Mouse (Mus musculus) forebrain, embryonic 10.5 days (tissue): ENCODE results near the gene Defb45. TPM values are rescaled to one million over a fixed set of nuclear protein-coding genes. Genes with fewer than 3 reads are reported as not detected.

Experiments used
- DNase-seq: peaks from one replicate; pipeline ENCODE4 v3.0.0-alpha.2; 2017; ENCODE audit warnings: low spot score; ENCODE audit errors: extremely low spot score
- H3K27ac ChIP-seq: fragments of 300-500 bp; sonication (generic); 2 replicates; pipeline ENCODE4 v1.5.1; 2016; ENCODE audit warnings: mild to moderate bottlenecking
- H3K27me3 ChIP-seq: fragments of 300-500 bp; sonication (generic); 2 replicates; pipeline ENCODE4 v1.6.1; 2016; ENCODE audit warnings: mild to moderate bottlenecking; ENCODE audit not compliant: poor library complexity, severe bottlenecking
- H3K36me3 ChIP-seq: fragments of 300-500 bp; sonication (generic); replicated peaks from 2 replicates; pipeline ENCODE4 v1.6.1; 2016; ENCODE audit warnings: mild to moderate bottlenecking, moderate library complexity
- H3K4me1 ChIP-seq: fragments of 300-500 bp; sonication (generic); 2 replicates; pipeline ENCODE4 v1.6.1; 2016
- H3K4me3 ChIP-seq: fragments of 300-500 bp; sonication (generic); 2 replicates; pipeline ENCODE4 v1.5.1; 2016; ENCODE audit warnings: mild to moderate bottlenecking, moderate library complexity
- H3K9me3 ChIP-seq: fragments of 300-500 bp; sonication (generic); 2 replicates; pipeline ENCODE4 v1.6.1; 2016; ENCODE audit warnings: mild to moderate bottlenecking, moderate library complexity
- WGBS: fragments of 180-500 bp; shearing (Covaris S2); methylation state at CpG from one replicate; pipeline ENCODE4 v1.1.7; 2016; 5-methylcytosine and 5-hydroxymethylcytosine counted together
- polyA plus RNA-seq: library from polyadenylated mRNA; unstranded; fragments of >200 nt; fragmentation: Nextera tagmentation; extraction: Ambion mirVana; gene quantifications from 2 replicates; pipeline ENCODE4 v1.2.1, GENCODE M21; 2016

The Defb45 gene
- polyA plus RNA-seq, 1 experiment from 2014 or later = not detected

DNA sequence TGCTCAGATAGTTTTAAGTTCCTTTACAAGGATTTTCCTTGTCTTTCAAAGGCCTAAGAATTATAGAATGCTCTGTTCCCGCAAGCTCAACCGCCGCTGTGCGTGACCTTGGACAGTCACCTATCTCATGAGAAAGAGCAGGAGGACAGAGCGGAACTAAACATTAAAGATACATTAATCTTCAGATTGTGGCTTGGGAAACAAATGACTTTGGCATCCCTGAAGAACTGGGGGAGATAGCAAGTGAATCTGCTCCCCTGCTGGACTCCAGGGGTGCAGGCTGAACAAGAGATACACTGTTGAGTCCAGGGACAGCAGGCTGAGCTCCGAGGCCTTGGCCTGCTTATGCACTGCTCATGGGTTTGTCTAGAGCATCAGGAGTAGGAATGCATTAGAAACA is 877 bp upstream of the Defb45 start:
- H3K4me1 ChIP-seq = no peaks in the 10 kb centered on the region
- 91% methylated on average over 6 of the region's 6 CpGs for WGBS
- no peak for DNase-seq
- no peaks in the 10 kb centered on the region; the same call in 1 of the 2 replicates for H3K9me3 ChIP-seq
- H3K27ac ChIP-seq = no peak overlapping the region
- no peak overlapping the region for H3K4me3 ChIP-seq
- no peaks in the 10 kb centered on the region for H3K36me3 ChIP-seq
- no peaks in the 10 kb centered on the region for H3K27me3 ChIP-seq

DNA sequence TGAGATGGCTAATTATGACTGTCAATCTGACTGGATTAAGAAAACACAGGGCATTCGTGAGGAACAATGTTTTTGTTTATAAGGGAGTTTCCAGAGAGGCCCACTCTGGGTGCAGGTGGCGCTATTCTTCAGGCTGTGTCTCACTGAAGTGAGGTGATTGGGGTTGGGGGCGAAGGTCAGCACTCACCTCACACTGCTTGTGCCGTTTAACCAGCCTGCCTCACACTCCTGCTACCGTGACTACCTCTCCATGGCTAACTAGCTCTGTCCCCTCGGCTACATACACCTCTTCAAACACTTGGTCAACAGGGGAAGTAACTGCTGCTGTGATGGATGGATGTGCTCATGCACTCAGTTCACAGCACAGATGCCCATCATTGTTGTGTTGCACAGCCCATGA is 10.2 kb downstream of the Defb45 start:
- H3K36me3 ChIP-seq = no peaks in the 10 kb centered on the region
- WGBS = 38% methylated on average over 6 of the region's 6 CpGs
- peaks cover 24% of the 10 kb centered on the region for H3K4me1 ChIP-seq
- no peaks in the 10 kb centered on the region for H3K27me3 ChIP-seq
- no peaks in the 10 kb centered on the region for H3K9me3 ChIP-seq
- H3K4me3 ChIP-seq = no peak overlapping the region
- no peak overlapping the region for H3K27ac ChIP-seq
- no peak for DNase-seq

DNA sequence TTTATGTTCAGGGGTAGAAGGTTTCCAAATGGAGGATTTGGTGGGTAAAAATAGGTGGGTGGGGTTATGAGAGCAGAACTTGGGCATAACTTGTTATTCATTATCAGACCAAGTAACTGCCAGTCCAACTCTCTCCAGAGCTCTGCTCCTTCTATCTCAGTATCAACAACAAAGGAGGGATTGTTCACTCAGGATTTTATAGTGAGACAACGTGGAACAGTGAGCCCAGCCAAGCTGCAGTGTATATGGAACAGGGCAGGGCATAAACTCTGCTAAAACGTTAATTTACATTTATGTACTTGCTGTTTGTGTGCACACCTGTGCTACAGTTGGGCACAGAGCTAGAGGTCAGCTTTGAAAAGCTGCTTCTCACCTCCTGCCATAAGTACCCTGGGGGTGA is 10.7 kb downstream of the Defb45 start:
- Histone ChIP-seq H3K27ac (no peak overlapping the region), H3K4me3 (no peak overlapping the region), H3K4me1 (peaks cover 24% of the 10 kb centered on the region), H3K9me3 (no peaks in the 10 kb centered on the region), H3K36me3 (no peaks in the 10 kb centered on the region), H3K27me3 (no peaks in the 10 kb centered on the region)
- no peak for DNase-seq
- 56% methylated on average over 2 of the region's 2 CpGs for WGBS

DNA sequence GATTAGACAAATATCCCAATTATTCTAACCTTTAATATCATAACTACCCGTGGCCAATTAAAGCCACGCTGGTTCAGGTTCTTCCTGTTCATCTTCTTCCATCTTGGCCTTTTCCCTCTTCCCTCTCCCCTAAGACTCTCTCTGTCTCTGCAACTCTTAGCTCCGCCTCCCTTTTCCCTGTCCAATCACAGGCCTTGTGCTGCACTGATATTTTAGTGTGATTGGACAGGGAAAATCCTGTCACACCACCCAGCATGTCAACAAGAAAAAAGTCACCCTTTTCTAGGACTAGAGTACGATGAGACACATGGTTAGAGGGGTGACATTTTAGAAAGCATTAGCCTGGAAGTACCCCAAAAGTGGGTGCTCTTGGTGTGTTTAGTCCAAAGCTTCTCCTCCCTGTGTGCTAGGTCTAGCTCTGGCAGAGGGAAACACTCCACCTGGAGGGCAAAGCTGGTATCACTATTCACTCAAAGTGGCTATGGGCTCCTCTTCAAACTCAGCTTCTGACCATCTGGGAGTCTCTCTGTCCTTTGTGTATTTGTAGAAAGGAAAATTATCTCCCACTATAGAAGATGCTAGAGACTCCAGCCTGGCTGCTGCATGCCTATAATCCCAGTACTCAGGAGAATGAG is 12.2 kb downstream of the Defb45 start:
- no peak overlapping the region for H3K27ac ChIP-seq
- no peak overlapping the region for H3K4me3 ChIP-seq
- peaks cover 24% of the 10 kb centered on the region for H3K4me1 ChIP-seq
- WGBS = 77% methylated on average over 4 of the region's 4 CpGs
- DNase-seq = no peak
- H3K27me3 ChIP-seq = no peaks in the 10 kb centered on the region
- no peaks in the 10 kb centered on the region for H3K36me3 ChIP-seq
- H3K9me3 ChIP-seq = no peaks in the 10 kb centered on the region

DNA sequence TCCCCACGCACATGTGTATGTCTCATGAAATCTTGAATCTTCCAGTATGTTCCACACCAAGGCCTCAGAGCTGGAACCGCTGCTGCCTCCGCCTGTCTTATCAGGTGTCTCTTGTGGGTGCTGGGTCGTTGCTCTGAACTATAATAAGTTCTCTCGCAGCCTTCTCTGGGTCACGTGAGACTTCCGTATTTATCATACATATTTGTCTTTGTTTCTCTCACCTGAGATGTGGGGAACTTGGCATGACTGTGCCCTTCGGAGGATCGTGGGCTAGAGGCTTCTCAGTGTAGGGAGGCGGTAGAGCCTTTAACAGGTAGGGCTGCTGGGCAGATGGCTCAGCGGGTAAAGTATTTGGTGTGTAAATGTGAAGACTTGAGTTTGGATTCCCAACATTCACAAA is 18.6 kb downstream of the Defb45 start:
- Histone ChIP-seq H3K36me3 (no peaks in the 10 kb centered on the region), H3K27ac (no peak overlapping the region), H3K4me1 (peaks cover 6% of the 10 kb centered on the region), H3K9me3 (no peaks in the 10 kb centered on the region), H3K27me3 (no peaks in the 10 kb centered on the region), H3K4me3 (no peak overlapping the region)
- WGBS = 95% methylated on average over 11 of the region's 11 CpGs
- no peak for DNase-seq

DNA sequence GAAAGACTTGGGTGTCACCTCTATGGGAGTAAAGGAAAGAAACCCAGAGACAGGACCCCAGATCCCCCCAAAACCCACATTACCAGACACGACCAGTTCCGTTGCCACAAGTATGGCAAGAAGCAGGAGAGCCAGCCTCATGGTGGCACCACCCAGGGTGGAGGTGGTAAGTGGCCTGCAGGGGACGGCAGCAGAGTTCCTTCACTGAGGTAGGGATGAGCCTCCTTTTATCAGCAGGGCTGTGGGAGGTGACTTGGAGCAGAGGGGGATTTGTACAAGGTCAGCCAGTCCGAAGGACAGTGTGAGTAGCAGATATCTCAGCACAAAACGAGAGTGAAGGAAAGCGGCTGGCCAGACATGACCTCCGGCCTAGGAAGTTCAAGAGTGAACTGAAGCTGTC is 19.1 kb downstream of the Defb45 start, which contains the start of gene Defb19:
TSS of gene Defb19 (minus strand) at position 206 of the 400 bp plus-strand sequence.
- DNase-seq = no peak
- Histone ChIP-seq H3K27me3 (no peaks in the 10 kb centered on the region), H3K4me1 (0 out of 2 replicates have a peak, but pooled peaks cover under 1% of the 10 kb centered on the region), H3K36me3 (no peaks in the 10 kb centered on the region), H3K27ac (no peak within 1 kb of the TSS), H3K9me3 (no peaks in the 10 kb centered on the region), H3K4me3 (no peak within 1 kb of the TSS)
- 72% methylated on average over 7 of the region's 7 CpGs for WGBS

DNA sequence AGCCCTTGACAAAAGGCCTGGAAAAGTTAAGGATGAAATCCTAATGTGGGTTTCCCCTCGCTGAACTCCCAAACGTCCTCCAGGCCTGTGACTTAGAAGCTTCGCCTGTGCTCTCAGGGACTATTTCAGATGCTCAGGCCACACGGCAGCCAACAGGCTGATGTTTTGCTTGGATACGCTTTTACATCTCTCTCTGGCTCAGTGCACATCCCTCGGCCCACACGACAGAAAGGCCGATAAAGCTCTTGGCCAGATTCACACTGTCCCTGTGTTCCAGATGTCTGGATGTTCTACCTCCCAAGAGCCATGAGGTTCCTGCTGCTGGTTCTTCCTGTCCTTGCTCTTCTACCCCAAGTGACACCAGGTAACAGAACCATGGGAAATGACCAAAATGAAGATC is 25.7 kb downstream of the Defb45 start:
- Histone ChIP-seq H3K4me3 (no peak overlapping the region), H3K36me3 (no peaks in the 10 kb centered on the region), H3K4me1 (no peaks in the 10 kb centered on the region), H3K27ac (no peak overlapping the region), H3K9me3 (no peaks in the 10 kb centered on the region), H3K27me3 (no peaks in the 10 kb centered on the region)
- WGBS = 91% methylated on average over 8 of the region's 8 CpGs
- DNase-seq = no peak

DNA sequence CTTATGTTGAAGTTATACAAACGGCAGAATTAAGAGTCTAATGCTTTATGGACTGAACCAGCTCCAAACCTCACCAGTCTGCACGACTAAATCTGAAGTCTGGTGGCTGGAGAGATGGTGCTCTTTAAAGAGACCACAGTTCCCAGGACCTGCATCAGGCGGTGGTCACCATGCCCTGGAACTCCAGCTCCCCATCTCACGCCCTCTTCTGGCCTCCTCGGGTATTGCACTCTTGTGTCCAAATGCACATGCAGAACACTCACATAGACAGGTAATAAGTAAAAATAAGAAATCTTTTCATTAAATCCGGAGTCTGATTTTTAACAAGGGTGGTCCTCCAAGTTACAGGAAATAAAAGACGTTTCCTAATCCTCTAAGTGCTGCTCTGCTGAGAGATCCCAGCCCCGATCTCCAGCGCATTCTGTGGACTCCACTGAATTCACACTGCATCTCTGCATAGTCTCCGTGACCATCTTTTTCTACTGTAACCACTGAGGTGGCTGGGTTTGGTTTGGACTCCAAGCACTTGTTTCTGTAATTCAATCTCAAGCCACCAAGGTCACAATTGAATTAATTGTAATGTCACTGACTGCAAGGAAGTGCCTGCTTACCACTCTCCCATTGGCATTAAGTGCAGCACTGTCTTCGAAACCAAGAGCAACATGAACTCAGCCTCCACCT is 26.9 kb downstream of the Defb45 start, which contains the start of gene Defb21:
TSS of gene Defb21 (plus strand) at position 631 of the 681 bp plus-strand sequence.
- Histone ChIP-seq H3K27me3 (no peaks in the 10 kb centered on the region), H3K4me3 (no peak within 1 kb of the TSS), H3K36me3 (no peaks in the 10 kb centered on the region), H3K4me1 (no peaks in the 10 kb centered on the region), H3K27ac (no peak within 1 kb of the TSS), H3K9me3 (no peaks in the 10 kb centered on the region)
- DNase-seq = no peak
- WGBS = 65% methylated on average over 11 of the region's 11 CpGs

DNA sequence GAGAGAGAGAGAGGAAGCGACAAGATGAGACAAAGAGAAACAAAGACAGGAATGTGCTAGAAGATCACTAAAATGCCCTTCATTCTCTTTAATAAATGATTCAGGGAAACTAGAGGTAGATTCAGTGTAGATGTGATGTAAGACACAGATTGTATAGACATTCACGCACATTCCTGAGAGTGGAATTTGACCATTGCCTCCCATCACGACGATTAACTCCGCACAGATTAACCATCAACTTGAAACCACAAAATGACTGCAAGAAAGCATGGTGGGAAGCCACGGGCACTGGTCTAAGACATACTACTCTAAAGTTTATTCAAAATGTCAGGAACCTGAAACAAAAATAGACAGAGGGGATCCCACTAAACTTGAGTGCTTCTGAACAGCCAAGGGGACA is 28.9 kb downstream of the Defb45 start:
- H3K9me3 ChIP-seq = no peaks in the 10 kb centered on the region
- no peaks in the 10 kb centered on the region for H3K27me3 ChIP-seq
- no peak overlapping the region for H3K4me3 ChIP-seq
- 84% methylated on average over 6 of the region's 6 CpGs for WGBS
- H3K36me3 ChIP-seq = no peaks in the 10 kb centered on the region
- H3K4me1 ChIP-seq = no peaks in the 10 kb centered on the region
- no peak for DNase-seq
- no peak overlapping the region for H3K27ac ChIP-seq

DNA sequence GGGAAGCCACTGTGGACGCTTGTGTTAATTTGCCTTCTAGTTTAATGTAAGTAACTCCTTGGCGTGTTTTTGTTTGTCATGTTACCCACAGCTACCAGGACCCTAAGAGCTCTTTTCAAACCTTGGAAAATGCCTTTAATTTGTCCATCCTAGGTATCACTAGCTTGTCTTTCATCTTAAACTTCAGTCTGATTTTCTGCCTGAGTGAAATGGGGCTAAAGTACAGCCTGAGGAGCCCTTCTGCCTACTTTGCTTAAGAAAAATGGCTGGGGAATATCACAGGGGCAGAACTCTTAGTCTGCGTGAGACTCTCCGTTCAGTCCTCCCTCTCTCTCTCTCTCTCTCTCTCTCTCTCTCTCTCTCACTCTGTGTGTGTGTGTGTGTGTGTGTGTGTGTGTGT is 29.3 kb downstream of the Defb45 start:
- Histone ChIP-seq H3K27me3 (no peaks in the 10 kb centered on the region), H3K9me3 (no peaks in the 10 kb centered on the region), H3K4me3 (no peak overlapping the region), H3K27ac (no peak overlapping the region), H3K4me1 (no peaks in the 10 kb centered on the region), H3K36me3 (no peaks in the 10 kb centered on the region)
- no peak for DNase-seq
- WGBS = 84% methylated on average over 4 of the region's 4 CpGs

DNA sequence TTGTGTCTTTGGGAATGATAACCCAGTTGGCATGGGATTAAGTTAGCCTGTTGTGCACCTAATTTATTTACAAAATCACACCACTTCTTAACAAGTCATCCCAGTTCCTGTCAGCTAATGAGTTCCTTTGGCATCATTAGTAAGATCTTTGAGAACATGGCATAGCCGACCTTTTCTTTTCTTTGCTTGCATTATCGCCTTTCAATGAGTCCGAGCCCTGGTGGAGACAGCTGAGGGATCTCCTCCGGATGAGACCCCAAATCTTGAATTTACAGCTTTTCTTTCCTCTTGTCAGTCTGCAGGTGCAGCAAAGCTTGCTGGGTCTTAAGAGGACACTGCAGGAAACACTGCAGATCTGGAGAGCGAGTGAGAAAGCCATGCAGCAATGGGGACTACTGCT is 30.2 kb downstream of the Defb45 start, which contains the start of gene Gm17416:
TSS of gene Gm17416 (plus strand) at position 301 of the 400 bp plus-strand sequence.
- no peak for DNase-seq
- no peaks in the 10 kb centered on the region for H3K9me3 ChIP-seq
- WGBS = 87% methylated on average over 5 of the region's 5 CpGs

DNA sequence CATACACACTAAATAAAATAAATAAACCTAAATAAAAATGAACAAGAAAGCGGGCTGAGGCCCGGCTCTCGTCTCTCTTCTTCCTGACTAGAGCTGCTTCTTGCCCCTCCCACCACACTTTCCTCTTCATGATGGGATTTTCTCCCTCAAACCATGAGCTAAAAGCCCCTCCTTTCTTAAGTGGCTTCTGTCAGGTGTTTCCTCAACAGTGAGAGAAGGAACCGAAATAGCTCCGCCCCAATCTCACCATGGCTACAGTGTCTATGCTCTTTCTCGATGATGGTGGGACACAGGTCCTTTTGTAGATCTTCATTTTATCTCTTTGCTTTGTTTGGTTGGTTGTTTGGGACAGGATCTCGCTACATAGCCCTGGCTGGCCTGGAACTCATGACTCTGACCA is 42.5 kb downstream of the Defb45 start:
- Histone ChIP-seq H3K4me1 (peaks cover 7% of the 10 kb centered on the region), H3K9me3 (no peaks in the 10 kb centered on the region), H3K4me3 (no peak overlapping the region), H3K27me3 (no peaks in the 10 kb centered on the region), H3K27ac (no peak overlapping the region), H3K36me3 (no peaks in the 10 kb centered on the region)
- no peak for DNase-seq
- WGBS = 92% methylated on average over 7 of the region's 7 CpGs

More for the DNA sequence above, 30.2 kb downstream of the Defb45 start, which contains the start of gene Gm17416:
- Histone ChIP-seq H3K27me3 (no peaks in the 10 kb centered on the region), H3K4me3 (no peak within 1 kb of the TSS), H3K4me1 (no peaks in the 10 kb centered on the region), H3K27ac (no peak within 1 kb of the TSS), H3K36me3 (no peaks in the 10 kb centered on the region)

DNA sequence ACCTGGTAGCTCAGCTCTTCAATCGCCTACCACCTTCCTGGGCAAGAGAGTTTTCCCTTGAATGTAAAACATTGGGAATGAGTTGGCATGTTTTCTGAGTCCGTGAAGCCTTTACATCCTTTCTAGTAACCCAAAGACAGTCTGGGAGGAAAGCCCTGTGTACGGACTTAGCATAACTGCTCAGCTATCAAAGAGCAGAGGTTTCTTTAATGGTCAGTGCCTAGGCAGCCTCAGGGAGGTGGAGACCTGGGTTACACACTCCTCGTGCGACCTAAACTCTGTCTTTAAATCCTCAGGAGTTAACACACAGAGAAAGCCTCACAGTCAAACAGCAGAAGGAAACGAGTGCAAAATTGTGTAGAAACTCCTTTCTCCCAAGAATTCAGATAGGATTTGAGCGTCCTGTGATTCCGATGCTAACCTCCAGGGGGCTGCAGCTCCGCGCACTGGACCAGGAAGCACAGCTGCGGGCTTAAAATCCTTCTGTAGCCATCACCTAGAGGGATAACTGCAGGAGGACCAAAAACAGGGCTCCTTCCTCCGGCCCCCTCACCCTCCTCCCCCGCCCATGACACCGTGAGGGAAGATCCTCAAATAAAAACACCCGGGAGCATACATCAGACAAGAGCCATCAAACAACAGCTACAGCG is 45.3 kb downstream of the Defb45 start:
- peak overlapping the region; percentile 25 for H3K4me3 ChIP-seq
- WGBS = 15% methylated on average over 16 of the region's 16 CpGs
- H3K4me1 ChIP-seq = peaks cover 7% of the 10 kb centered on the region
- no peaks in the 10 kb centered on the region for H3K27me3 ChIP-seq
- peak; percentile 71 for DNase-seq
- no peaks in the 10 kb centered on the region for H3K9me3 ChIP-seq
- H3K36me3 ChIP-seq = no peaks in the 10 kb centered on the region
- H3K27ac ChIP-seq = no peak overlapping the region
